Mouse (Mus musculus) lung, postnatal 0 days (tissue): ENCODE measurements at regions not wholly inside any gene's neighbourhood (a gene's known extent, or its start where the extent isn't known, plus 50 kb on each side); places are given as distances from the start of the nearest gene placed in this dataset.

ENCODE experiments used
- CTCF ChIP-seq: IDR thresholded peaks from 2 replicates; pipeline ENCODE4 v1.5.1; 2016; ENCODE audit warnings: antibody characterized with exemption, mild to moderate bottlenecking
- EP300 ChIP-seq: IDR thresholded peaks from 2 replicates; pipeline ENCODE4 v1.6.1; 2016; ENCODE audit warnings: antibody characterized with exemption, mild to moderate bottlenecking, control low read depth

- TF ChIP-seq CTCF: no peak
- TF ChIP-seq EP300: no peak
Measured at GRCm38 (mm10) chr14:97588611-97589010, 581.0 kb downstream of the Dach1 start.
